Mouse (Mus musculus) brown adipose tissue, adult 24 weeks (tissue): ENCODE measurements around the gene Npat. TPM values are rescaled to one million over a fixed set of nuclear protein-coding genes. Genes with fewer than 3 reads are reported as not detected.
A peak's percentile ranks its signal among the peaks of the same experiment; 100 is the strongest.

Source experiments
- H3K27ac ChIP-seq: fragments of 200-500 bp; replicated peaks from 2 replicates; pipeline ENCODE4 v1.5.1; 2012; ENCODE audit warnings: low read depth, mild to moderate bottlenecking, low read length
- H3K4me1 ChIP-seq: fragments of 200-500 bp; 2 replicates; pipeline ENCODE4 v1.6.1; 2012; ENCODE audit warnings: low read length, mixed read lengths; ENCODE audit not compliant: control insufficient read depth, insufficient read depth, insufficient read length
- H3K4me3 ChIP-seq: fragments of 200-500 bp; 2 replicates; pipeline ENCODE4 v1.5.1; 2012; ENCODE audit warnings: low read depth, mild to moderate bottlenecking, low read length, moderate library complexity; ENCODE audit not compliant: insufficient read depth
- polyA plus RNA-seq: library from polyadenylated mRNA; stranded (reverse); fragments of >200 nt; gene quantifications from 2 replicates; pipeline ENCODE4 v1.2.4, GENCODE M21; 2012; ENCODE audit not compliant: missing spikeins, insufficient read depth, insufficient read length

The Npat gene
- polyA plus RNA-seq, 1 experiment: 2.5 TPM

DNA sequence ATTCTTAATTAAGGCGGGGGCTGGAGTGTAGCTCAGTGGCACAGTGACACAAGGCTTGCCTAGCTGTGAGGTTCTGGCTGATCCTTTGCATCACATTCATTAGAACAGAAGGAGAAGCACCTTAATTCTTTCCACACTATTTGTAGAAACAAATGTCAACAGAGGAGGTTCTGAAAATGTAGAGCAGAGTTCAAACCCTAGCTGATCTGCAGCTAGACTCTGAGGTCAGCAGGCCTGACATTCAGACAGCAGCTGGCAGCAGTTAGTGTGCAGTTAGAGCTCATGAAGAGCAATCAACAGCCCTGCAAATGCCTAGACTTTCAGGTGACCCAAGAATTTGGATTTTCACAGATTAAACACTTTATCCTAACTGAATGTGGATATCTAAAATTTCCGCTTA is 64.7 kb downstream of the Npat start:
- H3K27ac ChIP-seq: peak overlapping the region; percentile 42
- no peak overlapping the region for H3K4me3 ChIP-seq

DNA sequence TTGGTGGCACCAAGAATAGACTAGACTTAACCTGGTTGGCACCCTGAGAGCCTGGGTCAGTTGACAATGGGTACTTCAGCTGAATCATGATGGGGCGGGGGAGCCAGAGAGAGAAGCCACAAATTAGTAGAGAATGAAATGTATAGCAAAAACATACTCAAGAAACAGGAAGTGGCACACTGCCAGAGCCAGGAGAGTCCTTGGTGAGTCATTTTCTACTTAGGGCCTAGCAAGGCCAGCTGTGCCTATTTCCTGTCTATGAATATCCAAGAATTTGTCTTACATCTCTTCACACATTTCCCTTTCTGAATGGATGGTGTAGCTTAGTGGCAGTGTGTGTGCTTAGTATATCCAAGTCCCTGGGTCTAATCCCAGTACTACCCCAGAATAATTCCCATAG is 66.5 kb downstream of the Npat start:
- peak overlapping the region; percentile 32 for H3K27ac ChIP-seq
- peaks cover 20% of the 10 kb centered on the region for H3K4me1 ChIP-seq
- H3K4me3 ChIP-seq: no peak overlapping the region

More for the DNA sequence above, 64.7 kb downstream of the Npat start:
- peaks cover 20% of the 10 kb centered on the region for H3K4me1 ChIP-seq

DNA sequence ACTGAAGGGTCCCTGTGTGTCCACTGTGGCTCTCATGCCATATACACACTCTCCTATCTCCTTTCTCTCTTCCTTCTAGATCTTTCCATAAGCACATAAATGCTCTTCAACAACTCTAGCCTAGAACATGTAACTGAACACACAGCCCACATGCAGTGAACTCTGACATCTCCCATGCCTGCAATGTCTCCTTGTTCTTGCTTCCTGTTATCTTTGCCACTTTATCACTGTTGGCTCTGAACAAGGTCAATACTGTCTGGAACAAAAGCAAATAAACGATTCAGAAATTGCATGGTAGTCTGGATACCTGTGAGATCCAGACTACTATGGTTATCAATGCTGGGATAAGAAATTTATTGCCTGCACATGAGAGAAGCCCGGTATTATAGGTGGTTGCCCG is 67.0 kb downstream of the Npat start:
- Histone ChIP-seq H3K27ac (peak overlapping the region; percentile 1), H3K4me1 (peaks cover 20% of the 10 kb centered on the region), H3K4me3 (no peak overlapping the region)

DNA sequence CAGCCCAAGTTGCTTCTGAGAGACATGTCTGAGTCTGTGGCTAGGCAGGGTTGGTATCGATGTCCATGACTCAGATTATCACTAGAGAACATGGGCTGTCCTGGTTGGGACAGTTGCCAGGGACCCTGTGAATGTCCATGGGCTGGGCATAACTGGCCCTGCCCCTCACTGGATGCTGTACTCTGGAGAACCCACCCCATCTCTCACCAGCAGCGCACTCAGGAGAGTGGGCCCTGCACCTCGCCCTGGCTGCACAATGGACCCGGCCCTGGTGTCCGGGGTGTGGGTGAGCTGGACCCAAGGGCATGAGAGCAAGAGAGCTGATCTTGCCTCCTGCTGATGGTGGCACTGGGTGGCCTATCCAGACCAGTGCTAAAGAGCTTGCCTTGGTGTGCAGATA is 68.1 kb downstream of the Npat start:
- H3K27ac ChIP-seq: peak overlapping the region; percentile 9; the same call in 1 of the 2 replicates
- H3K4me1 ChIP-seq: peaks cover 20% of the 10 kb centered on the region
- no peak overlapping the region for H3K4me3 ChIP-seq

DNA sequence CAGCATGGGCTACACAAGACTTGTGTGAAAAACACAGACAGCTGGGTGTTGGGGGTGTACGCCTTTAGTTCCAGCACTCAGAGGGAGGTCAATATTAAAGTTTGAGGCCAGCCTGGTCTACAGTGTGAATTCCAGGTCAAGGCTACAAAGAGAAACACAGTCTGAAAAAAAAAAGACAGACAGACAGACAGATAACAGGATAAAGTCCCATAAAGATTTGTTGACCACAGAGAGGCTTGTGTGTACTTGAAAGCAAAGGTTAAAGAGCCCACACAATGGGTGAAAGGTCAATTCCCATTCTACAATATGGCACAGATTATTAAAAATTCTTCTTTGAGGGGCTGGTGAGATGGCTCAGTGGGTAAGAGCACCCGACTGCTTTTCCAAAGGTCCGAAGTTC is 70.3 kb downstream of the Npat start:
- peak overlapping the region; percentile 54 for H3K27ac ChIP-seq
- H3K4me1 ChIP-seq: peaks cover 16% of the 10 kb centered on the region
- H3K4me3 ChIP-seq: no peak overlapping the region

DNA sequence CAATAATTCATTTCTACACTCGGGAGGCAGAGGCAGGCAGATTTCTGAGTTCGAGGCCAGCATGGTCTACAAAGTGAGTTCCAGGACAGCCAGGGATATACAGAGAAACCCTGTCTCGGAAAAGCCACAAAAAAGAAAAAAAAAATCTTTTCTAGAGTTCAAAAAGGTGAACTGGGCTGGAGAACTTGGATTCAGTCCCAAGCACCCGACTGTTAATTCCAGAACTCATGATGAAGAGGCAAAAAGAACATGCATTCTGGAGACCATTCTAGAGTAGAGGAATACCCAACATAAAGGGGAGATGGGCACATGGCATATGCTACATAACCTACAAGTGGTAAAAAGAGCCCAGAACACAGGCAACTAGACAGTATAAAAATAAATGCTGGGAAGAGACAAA is 71.0 kb downstream of the Npat start:
- no peak overlapping the region for H3K4me3 ChIP-seq
- peaks cover 15% of the 10 kb centered on the region for H3K4me1 ChIP-seq
- no peak overlapping the region for H3K27ac ChIP-seq

DNA sequence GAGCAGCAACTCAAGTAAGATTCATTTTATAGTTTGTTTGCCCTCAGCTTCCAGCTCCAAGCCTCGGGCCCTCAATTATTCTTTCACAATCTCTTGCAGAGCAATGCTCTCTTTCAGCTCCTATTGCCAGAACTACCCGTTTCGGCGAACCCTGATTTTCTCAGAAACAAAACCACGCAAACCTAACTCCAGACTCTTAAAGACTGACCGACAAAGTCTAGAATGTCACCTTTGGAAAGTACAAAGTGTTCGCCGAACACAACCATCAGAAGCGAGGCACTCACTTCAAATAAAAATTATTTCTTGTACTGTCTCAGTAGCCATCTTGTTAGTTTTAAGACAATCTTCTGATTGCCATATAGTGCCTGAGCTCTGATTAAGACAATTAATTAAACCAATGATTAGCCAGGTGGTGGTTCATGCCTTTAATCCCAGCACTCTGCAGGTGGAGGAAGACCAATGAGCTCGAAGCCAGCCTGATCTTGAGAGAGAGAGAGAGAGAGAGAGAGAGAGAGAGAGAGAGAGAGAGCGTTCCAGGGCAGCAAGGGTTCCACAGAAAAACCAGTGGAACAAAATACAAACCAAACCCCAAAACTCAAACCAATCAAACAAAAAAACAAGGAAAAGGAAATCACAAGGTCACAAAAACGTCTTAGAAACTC is 72.6 kb downstream of the Npat start:
- peaks cover 7% of the 10 kb centered on the region for H3K4me1 ChIP-seq
- peak overlapping the region; percentile 89 for H3K4me3 ChIP-seq
- peak overlapping the region; percentile 89 for H3K27ac ChIP-seq

DNA sequence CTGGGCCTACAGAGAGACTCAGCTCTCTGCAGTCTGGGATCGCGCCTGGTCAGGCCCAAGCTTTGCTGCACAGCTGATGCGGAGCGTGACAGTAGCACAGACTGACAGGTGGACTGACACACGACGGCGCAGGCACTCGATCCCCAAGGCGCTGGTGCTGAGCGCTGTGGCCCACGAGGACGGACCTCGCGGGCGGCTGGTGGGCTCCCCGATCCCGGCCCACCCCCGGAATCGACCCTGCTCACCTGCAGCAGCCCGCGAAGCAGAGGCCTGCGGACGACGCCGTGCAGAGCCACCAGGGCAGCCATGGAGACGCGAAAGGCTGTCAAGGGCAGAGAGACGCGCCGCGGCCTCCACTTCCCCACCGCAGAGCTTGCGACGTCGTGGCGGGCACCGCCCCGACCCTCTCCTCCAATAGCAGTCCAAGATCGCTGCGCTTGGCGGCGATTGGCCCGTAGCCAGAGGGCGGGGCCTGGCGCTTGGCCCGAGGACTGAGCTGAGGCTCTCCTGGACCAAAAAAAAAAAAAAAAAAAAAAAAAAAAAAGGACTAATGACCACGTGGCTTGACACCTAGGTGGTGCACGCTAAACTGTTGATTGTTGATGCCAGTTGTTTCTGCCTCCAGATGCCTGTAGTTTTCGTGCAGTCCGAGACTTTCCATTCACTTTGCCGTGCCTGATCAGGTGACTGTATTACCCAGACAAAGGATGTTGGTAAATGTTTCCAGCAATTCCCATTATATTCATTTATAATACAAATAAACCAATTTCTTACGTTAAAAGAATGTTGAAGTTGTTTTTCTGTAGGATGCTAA is 73.3 kb downstream of the Npat start, which contains the start of gene Acat1:
Gene Acat1, minus strand, starts transcription at position 415 of the 814 bp plus-strand sequence.
- peak within 1 kb of the TSS; percentile 89 for H3K27ac ChIP-seq
- H3K4me3 ChIP-seq: peak within 1 kb of the TSS; percentile 89
- no peaks in the 10 kb centered on the region; the same call in 1 of the 2 replicates for H3K4me1 ChIP-seq

DNA sequence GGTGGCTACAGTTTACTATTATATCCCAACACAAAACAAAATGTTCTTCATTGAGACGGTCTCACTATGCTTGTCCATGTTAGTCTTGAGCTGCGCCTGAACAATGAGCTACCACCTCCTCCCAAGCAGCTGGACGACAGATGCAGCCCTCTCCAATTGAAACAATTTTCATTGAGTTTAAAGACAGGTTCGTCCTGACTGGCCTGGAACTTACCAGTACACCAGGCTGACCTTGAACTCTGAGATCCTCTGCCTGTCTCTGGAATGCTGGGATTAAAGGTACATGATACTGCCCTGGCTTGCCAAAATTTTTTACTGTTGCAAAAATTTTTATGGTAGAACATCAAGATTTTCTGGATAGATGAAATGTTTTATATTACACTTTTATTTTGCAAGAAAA is 77.4 kb downstream of the Npat start:
- Histone ChIP-seq H3K27ac (no peak overlapping the region), H3K4me3 (no peak overlapping the region), H3K4me1 (no peaks in the 10 kb centered on the region)

DNA sequence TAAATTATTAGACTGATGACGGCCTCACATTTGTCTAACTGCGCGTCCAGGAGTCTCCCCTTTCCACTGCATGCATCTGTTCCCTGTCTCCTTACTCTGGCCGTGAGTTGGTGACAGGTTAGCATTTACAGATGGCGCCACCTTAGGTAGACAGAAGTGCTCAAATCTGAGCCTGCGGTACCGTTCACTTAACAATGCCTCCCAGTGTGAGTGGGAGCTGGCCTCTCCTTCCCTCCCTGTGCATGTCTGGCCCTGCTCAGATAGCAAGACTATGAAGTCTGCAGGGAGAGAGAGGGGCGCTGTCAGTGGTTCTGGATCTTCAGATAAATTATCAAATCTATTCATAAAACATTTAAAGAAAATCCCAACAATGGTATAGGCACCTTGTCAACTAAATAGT is 78.4 kb downstream of the Npat start:
- Histone ChIP-seq H3K4me1 (no peaks in the 10 kb centered on the region), H3K27ac (no peak overlapping the region), H3K4me3 (no peak overlapping the region)

Other genes starting within 250 kb of the Npat start
- not detected in 2 replicates for gene Exph5, start 235.4 kb upstream of the Npat start, polyA plus RNA-seq
- 6.1 and 6.8 TPM in 2 replicates for gene Kdelc2, start 153.0 kb upstream of the Npat start, polyA plus RNA-seq
- 1.1 TPM in 1 of 2 replicates, not detected in the other for gene 4930550C14Rik, start 134.7 kb upstream of the Npat start, polyA plus RNA-seq
- 3.9 and 6.0 TPM in 2 replicates for gene Atm, start 307 bp upstream of the Npat start, polyA plus RNA-seq
- 808 and 1,072 TPM in 2 replicates for gene Acat1, start 73.3 kb downstream of the Npat start, polyA plus RNA-seq
- 15.1 and 20.1 TPM in 2 replicates for gene Cul5, start 133.0 kb downstream of the Npat start, polyA plus RNA-seq
- not detected in 2 replicates for gene Rab39, start 169.2 kb downstream of the Npat start, polyA plus RNA-seq
- gene Slc35f2, start 234.5 kb downstream of the Npat start, polyA plus RNA-seq: not detected in 2 replicates